Mouse (Mus musculus): ENCODE measurements at regions not wholly inside any gene's neighbourhood (a gene's known extent, or its start where the extent isn't known, plus 50 kb on each side); places are given as distances from the start of the nearest gene placed in this dataset.

DNA sequence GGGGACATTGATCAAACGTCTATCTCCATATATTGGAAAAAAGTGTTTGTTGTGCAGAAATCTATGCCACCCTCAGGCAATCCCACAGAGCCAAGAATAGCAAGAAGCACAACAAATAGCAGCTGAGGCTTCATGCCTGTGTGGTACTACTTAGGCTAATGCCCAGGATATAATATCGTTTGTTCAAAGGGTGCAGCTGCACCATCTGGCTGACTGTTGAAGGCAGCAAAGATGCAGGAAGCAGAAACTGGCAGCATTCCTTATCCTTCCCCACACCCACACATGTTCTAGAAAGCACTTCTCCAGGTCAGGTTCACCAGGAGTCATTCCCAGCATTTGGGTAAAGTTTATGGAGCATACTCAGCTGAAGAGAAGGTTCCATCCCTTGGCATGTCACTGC is 158.1 kb upstream of the Ccn2 start:
- no peak for DNase-seq (ENCODE audit: low read depth, low spot score)

DNA sequence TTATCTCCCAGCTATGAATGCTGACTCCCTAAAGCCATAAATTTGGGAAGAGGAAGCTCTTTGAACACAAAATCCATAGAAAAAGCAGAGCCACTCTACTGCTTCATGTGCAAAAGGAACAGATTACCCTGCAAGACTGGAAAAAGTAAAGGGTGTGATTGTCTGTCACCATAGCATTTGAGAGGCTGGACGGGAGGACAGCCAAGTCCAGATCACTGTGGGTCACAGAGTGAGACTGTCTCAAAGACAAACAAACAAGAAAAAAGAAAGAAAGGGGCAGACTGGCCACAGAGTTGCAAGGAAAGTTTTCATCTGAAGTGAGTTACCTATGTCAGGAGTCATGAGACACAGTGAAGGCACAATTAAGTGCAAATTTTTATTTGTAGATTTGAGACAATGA is 150.7 kb upstream of the Ccn2 start:
- no peak for DNase-seq (ENCODE audit: low read depth, low spot score)

DNA sequence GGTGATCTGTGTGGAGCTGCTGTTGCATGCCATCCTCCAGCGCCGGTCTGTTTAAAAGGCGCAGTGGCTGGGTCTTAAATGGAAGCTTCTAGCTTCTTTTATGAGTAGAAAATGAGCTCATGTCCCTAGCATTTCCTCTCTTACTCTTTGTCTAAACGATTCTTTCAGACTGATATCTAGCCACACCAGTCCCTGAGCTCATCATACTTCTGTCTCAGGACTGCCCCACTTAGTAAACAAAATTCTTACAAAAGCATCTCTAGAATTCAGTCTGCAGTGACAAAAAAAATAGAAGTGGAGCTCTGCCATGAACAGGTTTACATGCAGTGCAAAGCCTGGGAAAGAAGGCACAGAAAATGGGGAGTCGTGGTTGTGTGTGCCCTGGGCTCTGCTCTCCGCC is 150.2 kb upstream of the Ccn2 start:
- DNase-seq (ENCODE audit: low read depth, low spot score) = no peak

DNA sequence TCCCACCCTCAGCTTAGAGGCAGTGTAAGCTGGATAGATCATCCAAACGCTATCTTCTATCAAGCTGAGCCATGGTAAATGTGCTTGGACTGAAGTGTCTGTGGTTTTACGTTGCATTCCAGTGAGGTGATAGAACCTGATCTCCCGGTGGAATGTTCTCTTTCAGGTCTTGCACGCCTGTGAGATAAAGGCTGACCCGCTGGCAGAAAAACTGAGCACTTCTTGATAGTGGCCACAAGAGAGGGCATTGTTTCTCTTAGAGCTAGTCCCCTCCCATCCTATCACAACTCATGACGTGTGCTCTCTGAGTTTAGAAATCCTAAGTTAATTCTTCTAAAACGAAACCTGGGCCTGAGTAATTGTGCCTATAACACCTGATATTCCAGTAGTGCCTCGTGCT is 149.1 kb upstream of the Ccn2 start:
- DNase-seq (ENCODE audit: low read depth, low spot score) = no peak

DNA sequence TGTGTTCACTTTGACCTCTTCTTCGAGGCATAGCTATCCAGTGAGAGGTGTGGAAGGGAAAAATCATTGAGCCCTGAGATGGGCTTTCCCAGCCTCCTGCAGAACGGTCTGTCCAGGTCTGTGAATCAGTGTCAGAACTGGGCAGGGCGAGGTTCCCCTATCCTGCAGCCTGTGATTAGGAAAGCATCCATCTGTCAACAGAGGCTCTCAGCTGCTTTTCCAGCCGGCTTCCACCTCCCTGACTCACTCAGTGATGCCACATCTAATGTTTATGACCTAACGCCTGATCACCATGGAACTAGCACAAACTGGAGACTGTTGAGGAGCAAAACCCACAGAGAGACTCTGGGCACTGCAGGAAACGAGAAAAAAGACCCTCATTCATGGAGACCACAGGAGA is 148.1 kb upstream of the Ccn2 start:
- no peak for DNase-seq (ENCODE audit: low read depth, low spot score)

DNA sequence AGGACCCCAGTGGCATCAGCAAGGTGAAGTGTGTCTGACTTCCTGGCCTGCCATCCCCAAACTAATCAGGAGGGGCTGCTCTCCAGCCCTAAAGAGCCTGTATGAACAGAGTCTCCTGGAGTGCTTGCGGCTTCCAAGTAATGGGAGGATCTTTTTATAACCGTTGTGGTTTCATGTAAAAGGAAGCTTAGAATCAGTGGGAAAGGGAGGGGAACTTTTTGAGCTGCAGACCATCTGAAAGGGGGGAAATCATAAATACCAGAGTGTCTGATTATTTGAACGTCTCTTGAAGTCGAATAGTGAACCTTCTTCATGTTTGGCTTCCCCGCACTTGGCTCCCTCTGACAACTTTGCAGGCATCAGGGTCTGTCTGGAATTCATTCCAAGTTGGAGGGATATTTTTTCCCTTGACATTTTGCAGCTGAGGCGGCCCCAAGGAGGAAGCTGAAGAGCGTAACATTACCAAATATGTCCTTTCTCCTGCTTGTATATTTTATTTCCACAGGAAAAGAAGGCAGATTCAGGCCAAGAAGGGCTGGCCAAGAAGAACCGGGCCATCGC is 147.2 kb upstream of the Ccn2 start:
- DNase-seq (ENCODE audit: low read depth, low spot score) = no peak

DNA sequence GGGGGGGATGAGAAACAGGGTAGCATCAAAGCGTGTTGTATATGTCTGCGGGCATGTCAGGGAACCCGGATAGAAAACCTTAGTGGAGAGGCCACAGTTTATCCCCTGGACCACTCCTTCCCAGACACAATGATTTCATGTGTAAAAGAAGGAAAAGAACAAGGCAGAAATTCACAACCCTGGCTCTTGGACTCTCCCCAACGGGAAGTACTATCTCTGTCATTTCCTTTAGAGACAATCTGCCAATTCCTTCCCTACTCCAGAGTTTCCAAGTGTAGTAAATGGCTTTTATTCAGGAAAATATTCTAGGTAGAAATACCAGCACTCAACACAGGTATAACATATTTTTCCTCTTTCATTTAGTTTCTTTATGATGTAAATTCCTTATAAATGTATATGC is 141.7 kb upstream of the Ccn2 start:
- no peak for DNase-seq (ENCODE audit: low read depth, low spot score)

DNA sequence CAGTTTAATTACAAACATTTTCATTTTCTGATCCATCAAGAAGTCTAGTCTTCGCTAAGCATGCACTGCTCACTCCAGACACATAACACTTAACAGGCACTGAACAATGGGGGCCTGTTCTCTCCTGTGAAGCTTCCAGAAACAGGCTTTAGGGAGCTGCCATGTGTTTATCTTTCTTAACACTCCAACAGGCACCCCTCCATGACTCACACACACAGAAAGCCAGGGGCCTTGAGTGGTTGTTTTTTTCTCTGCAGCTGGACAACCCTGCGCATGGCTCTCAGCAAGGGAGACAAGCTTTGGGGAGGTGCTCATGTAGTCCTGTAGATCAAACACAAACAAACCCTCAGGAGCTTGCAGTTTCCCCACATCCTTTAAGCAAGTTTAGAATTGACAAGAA is 136.6 kb upstream of the Ccn2 start:
- DNase-seq (ENCODE audit: low read depth, low spot score) = no peak

DNA sequence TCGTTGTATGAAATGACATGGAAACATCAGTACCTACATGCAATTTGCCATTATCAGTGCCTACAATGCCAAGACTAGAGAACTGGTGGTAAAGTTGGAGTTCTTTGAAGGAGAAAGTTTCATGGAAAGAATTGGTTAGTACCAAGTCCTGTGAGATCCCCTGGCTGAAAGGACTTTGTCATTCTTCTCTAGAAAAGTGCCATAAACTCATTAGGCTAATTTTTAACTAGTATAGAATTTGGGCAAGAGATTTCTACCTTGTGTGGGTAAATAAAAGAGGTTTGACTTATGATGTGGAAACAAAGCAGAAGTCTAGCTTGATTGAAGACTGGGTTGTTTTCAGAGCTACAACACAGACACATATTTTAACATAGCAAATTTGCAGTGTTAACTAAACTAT is 131.4 kb upstream of the Ccn2 start:
- no peak for DNase-seq (ENCODE audit: low read depth, low spot score)

DNA sequence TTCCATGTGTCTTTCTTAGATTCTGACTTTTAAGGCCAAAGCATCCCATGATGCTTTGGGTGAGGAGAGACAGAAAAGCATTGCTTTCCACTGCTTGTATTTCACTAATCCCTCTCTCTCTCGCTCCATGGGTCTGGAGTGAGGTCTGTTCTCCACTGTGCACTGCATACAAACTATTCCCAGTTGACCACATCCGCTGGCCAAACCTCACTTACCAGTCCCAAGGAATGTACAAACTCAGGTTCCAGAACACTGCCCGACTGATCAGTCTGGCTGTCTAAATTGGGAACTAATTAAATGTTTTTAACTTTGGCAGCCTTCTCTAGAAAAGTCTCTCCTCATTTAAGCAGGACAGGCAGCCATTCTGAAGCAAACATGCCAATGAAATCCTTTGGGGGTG is 130.9 kb upstream of the Ccn2 start:
- DNase-seq (ENCODE audit: low read depth, low spot score) = no peak

DNA sequence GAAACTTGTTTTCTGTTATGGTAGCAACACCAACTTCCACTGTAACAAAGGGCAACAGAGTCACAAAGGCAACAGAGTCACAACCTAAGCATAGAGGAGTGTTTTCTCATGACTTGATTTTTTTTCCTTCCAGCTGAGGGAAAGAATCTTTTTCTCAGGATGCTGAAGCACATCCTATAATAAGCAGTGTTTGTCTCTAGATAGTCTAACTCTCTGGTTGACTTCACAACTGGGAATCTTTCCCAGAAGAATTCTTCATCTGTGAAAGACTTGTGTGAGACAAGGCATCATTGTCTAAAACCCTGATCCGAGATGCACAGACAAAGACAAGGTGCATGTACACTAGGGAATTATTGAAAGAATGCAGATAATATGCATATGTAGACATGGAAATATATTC is 125.5 kb upstream of the Ccn2 start:
- no peak for DNase-seq (ENCODE audit: low read depth, low spot score)

DNA sequence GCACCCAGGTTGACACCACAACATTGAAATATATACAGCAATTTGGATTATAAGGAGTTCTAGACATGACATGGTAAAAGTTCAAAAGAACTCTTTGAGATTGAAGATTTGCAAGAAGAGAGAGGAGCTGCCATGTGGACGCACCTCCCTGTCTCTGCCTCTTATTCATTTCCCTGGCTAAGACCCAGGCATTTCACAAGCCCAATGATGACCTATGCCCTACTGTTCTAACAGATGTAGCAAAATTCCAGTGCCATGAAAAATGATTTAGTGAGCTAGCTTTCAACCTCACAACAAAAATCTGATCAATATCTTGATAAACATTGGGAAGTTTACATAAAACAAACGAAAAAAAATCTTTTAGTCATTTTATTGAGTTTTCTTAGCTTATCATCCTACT is 123.7 kb upstream of the Ccn2 start:
- DNase-seq (ENCODE audit: low read depth, low spot score) = no peak

DNA sequence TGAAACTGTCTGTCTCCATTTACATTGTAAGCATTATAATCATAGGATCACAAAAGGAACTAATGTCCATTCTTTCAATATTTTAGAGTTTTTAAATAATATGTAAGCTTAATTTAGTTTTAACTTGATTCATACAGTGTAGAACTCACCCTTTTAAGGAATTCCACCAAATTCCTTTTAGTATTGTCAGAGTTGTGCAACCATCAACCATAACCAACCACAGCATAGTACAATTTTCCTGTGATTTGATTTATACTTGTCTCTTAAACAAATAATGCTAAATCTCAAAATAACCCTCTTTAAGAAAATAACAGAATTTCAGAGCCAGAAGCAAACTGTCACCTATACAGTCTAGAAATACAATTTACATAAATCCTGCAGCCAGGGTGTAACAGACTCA is 119.0 kb upstream of the Ccn2 start:
- no peak for DNase-seq (ENCODE audit: low read depth, low spot score)

DNA sequence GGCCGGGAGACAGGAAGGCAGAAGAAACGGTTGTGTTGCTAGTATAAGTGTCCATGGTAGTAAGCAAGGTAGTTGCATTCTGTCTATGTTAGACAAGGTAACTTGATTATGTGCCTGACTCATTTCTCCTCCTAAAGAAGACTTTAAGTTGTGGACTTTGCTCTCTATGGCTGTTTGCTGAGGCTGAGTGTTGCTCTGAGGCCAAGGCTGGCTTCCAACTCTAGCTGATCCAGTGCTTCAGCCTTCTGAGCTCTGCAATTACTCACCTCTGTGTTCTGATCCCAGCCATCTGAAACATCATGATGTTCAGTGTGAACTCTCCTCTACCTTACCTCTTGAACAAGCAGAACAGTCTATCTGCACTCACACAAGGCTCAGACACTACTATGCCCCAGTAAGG is 116.7 kb upstream of the Ccn2 start:
- no peak for DNase-seq (ENCODE audit: low read depth, low spot score)

DNA sequence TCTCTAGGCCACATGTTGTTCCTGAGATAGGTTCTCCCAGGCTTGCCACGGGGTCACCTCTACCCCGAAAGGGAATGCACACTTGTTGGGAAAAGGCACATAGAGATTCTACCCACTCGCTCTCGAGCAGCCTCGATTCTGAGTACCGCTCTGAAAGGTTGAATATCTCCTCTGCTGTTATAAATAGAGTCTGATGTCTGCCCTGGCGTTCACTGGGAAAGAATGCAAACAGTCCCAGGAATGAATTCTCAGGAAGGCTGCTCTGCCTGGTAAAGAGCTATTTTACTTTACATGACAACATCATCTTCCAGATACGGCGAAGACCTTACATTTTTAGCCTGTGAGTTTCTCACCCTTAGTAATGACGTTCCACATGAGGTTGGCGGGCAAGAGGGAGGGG is 116.1 kb upstream of the Ccn2 start:
- no peak for DNase-seq (ENCODE audit: low read depth, low spot score)

DNA sequence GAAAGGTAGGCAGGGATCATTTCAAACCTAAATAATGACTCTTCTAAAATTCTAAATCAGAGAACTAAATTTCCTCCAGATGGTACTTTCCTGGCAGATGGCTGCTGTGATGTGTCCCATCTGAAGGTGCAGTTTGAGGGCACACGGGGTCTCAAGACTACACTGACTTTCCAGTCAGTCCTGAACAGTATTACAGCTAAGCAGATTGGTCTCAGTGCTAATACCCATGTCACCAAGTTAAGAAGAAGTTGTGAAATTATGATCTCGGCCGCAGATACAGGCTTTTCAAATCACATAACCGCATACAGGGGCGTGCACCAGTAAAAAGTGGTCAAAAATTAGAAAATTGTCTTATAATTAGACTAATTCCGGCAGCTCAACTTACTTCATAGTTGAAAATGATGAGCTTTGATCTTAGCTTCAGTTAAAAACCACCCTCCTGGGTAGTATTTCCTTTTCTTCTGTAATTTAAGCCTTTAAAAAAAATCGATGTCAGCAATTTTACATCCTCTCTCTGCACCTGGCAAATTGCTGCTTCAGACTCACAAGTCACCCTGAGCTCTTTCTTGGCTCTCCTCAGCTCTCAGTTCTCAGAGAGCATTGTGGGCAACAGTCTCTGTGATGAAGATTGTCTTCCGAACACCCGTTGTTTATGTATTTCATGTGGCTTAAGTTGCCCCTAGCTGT is 113.2 kb upstream of the Ccn2 start:
- peak; percentile 32 for DNase-seq (ENCODE audit: low read depth, low spot score)

DNA sequence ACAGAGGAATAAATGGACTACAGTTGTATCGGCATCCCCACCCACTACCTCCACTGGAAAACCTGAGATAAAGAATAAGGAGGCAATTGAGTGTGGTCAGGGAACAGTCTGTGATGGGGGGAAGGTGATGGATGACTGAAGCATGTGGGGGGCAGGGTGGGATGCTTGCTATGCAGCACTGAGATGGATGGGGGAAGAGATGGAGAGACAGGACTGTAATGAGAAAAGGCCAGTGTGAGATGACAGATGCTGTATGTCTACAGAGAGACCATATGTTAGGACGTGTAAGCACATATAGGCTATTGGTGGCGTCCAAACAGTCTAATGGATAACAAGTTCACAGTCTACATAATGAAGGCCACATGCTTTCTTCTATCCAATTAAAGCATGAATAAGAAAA is 112.2 kb upstream of the Ccn2 start:
- DNase-seq (ENCODE audit: low read depth, low spot score) = no peak

DNA sequence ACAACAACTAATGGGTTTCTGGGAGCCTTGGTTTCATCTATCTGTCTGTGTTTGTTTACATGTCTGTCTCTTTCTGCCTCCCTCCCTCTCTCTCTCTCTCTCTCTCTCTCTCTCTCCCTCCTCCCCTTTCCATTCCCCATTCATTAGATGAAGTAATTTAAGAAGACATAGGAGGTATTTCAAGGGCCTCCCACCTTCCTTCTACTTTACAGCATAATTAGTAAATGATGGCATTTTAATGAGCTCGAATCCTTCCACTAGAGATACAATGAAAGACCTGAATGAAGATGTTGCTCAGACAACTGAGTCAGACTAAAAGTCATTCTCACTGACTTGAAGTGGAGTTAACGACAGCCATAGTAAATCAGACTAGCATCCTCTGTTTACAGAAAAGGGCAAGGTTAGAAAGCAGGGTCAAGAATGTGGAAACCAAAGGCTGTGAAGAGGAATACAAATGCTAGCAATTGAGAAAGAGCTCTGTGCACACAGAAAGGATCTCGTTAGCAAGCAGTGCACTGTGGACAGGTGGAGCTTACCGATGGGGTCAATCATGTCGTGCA is 111.1 kb upstream of the Ccn2 start:
- DNase-seq (ENCODE audit: low read depth, low spot score) = no peak

DNA sequence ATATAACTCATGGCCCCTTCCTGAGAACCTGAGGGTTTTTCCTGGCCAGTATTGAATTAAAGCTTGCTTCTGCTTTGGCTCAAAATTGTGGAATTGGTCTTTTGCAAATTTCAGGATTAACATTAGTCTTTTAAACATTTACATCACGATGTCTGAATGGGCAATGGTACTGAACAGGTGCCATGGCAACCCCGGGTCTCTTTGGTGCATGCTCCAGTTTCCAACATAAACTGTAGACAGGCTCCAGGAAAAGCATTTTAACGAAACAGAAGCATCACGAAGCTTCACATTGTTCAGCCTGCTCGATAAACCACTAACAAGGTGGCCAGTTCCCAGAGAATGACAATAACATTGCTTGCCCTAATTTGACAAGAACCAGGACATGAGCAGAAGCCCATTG is 109.8 kb upstream of the Ccn2 start:
- DNase-seq (ENCODE audit: low read depth, low spot score) = no peak

DNA sequence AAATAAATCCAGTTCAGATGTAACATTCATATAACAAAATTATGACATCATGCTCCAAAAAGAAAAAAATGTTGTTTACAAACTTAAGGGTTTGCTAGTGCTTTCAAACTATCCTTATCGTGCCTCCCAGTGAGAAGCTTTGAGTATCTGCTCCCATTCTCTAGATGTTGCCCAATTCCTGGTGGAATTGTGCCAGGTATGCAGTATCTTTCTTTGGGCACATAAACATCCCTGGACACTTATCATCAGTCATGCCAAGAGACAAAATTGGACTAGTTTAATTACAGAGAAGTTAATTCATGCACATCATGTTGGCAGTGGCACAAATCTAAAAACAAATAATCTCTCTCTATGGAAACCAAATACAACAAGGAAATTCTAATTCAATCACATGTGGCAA is 109.0 kb upstream of the Ccn2 start:
- no peak for DNase-seq (ENCODE audit: low read depth, low spot score)

DNA sequence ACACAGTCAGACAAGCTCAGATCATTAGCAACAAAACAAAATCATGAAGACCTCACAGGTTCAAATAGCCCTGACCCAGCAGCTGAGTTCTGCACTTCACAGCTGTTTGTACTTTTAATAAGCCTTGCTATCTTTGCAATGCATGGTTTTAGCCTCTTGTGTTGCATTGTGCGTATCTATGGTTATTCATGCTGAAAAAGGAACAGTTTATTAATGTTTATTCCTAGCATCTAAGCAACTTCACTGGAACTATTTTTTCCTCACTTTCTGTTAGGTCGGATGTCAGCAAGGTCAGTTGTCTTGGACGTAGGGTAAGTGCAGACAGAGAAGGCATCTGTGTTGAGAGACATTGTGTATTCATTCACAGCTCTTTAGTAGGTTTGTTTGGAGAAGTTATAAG is 107.3 kb upstream of the Ccn2 start:
- no peak for DNase-seq (ENCODE audit: low read depth, low spot score)

DNA sequence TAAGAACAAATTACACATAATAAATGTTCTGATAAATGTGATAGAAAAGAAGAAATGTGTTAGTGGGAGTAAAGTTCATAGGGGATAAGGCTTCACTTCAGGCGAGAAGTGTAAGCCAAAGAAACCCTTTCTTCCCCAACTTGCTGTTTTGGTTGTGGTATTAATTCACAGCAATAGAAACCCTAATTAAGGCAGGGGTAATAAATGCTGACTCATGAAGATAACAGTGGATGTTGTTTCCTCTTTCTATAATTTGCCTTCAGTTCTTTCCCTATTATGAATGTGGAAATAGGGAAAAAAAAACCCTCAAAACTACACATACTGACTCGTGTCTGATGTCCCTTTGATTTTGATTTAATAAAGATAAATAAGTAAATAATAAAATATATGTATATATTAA is 104.8 kb upstream of the Ccn2 start:
- DNase-seq (ENCODE audit: low read depth, low spot score) = no peak

DNA sequence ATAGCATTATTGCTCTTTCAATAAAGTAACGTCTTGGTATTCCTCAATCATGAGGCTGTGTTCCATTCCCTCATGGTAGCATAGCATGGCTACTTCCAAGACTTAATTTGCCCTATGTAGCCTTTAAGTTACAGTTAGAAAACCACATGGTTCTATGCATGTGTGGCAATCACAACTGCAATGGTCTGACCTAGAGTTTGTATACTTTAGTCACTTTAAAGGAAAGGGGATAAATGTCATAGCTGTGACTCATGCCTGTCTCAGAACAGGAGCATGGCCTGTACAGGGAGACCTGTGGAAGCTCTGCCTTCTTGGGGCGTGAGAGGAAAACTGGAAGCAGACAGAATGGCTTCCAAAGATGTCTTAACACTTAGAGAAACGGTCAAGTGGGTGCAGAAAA is 103.4 kb upstream of the Ccn2 start:
- no peak for DNase-seq (ENCODE audit: low read depth, low spot score)

DNA sequence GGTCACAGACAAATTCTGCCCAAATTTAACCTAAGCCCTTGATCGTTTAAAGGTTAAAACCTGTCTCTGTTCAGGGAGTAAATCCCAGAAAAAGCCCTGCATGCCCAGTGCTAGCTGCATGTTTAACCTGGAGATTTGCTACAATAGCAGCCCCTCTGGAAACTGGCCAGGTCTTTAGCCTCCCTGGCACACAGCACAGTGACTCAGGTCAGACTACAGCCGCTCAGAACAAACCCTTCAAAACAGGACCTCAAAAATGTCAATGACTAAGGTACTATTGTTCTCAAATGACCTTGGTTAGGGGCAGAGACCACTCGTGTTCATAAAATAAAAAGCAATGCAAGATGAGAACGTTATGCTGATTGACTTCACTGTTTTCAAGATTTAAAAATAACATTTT is 101.8 kb upstream of the Ccn2 start:
- no peak for DNase-seq (ENCODE audit: low read depth, low spot score)

All from CD4-positive helper T cell, adult 2 months (primary cell).